Mouse (Mus musculus) cerebellum, postnatal 4 days (tissue): ENCODE results near the gene Nyx.
A peak's percentile ranks its signal among the peaks of the same experiment; 100 is the strongest.
"Not testable (repeated sequence)": the region's sequence is repeated elsewhere in the genome, so short reads cannot be mapped to it uniquely, and the experiment has no call there.

Experiments
- DNase-seq, 2 experiments: peaks; one replicate each; pipeline ENCODE4 v3.0.0; 2022; ENCODE audit warnings: low spot score in 2 of 2, mixed read lengths in 1 of 2

The Nyx gene

DNA sequence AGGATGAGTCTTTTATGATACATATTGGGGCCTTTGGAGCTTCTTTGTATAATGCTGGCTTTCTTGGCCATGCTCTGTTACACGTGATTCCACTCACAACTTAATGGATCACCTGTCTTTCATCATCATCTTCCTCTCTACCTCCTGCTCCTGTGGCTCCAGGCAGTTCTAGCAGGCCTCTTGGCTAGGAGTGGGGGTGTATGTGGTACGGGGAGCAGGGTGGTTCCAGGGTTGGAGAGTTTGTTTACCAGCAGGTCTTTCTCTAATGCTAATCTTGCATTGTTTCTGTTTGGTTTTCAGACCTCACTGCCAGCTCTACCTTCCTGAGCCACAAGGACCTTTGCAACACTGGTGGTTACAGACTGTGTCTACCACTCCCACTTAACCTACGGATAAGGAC is at the start of gene Nyx:
Gene Nyx, plus strand, starts transcription at position 301 of the 400 bp plus-strand sequence.
- DNase-seq, result no peak

DNA sequence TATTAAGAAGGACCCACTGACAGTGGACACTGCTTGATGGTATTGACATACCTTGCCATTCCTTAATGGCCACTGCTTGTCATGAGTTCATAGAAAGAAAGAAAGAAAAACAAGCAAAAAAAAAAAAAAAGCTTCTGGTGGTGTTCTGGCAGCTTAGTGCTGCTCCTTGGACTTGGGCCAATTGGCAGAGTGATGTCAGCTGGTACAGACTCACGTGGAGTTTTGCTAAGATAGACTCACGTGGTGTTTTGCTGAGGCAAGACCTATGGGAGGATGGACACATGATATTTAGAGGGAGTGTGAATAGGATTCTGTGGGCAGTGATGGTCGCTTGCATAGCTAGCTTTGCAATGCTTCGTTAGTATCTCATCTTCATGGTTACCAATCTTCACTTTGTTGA is 43.9 kb upstream of the Nyx start:
- no peak for DNase-seq

DNA sequence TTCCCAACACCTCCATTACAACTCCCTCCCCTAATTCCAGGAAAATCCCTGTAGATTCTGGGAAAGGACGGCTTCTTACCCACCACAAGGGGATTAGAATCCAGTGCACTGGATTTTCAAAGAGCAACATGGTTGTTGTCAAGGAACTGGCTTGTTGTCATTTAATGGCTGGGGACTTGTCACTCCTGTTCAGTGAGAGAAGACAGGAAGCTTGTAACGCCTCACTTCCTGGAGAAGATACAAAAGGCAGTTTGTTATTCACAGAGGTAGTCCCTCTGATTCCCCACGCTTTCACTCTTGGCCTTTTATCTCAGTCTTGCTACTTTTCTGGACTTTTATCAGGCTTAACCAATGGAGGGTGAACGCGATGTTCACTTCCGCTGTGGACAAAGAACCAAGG is 34.5 kb upstream of the Nyx start:
- DNase-seq, result no peak

DNA sequence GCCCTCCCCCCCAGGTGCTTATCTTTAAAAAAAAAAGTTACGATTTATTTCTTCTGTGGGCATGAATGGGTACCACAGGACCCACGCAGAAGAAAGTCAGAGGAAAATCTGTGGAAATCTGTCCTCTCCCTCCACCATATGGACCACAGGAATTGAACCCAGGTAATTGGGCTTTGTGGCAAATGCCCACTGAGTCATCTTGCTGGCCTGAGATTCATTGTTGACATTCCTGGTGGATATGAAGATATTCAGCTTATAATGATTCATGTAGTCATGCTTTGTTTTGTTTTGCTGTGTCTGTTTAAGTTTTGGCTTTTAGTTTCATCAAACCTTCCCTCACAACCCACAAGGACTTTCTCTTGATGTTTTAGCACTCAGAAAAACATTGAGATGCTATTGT is 29.9 kb upstream of the Nyx start:
- DNase-seq, result not testable (repeated sequence)

DNA sequence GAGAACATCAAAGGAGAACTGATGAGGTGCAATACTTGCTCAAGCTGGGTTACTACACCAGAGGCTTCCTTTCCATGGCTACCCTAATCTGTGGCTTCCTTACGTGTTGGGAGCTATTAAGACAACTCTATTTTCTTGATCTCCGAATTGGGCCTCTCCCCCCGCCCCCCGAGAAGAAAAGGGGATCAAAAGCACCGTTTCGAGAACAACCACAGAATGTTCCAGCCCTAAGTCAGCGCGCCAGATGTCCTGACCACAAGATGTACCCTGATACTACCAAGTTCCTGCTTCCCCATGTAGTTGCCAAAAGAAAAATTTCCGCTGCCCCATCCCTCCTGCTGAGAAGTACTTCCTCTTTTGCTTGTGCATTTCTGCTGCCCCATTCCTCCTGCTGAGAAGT is 9.4 kb upstream of the Nyx start:
- DNase-seq, result not testable (repeated sequence)

DNA sequence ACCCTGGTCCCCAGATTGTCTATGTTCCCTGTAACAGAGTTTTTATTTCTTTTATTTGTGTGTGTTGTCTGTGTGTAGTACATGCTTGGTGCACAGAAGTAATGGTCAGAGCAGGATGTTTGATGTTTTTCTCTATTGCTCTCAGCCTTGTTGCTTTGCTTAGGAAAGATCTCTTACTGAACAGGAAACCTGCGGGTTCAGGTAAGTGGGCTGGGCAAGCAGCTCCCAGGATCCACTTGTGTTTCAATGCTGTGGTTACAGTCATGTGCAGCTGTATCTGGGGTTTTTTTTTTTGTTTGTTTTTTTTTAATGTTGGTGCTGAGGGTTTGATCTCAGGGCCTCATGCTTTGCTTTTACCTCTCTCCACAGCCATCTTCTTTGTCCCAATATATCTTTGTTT is 7.1 kb upstream of the Nyx start:
- no peak for DNase-seq

DNA sequence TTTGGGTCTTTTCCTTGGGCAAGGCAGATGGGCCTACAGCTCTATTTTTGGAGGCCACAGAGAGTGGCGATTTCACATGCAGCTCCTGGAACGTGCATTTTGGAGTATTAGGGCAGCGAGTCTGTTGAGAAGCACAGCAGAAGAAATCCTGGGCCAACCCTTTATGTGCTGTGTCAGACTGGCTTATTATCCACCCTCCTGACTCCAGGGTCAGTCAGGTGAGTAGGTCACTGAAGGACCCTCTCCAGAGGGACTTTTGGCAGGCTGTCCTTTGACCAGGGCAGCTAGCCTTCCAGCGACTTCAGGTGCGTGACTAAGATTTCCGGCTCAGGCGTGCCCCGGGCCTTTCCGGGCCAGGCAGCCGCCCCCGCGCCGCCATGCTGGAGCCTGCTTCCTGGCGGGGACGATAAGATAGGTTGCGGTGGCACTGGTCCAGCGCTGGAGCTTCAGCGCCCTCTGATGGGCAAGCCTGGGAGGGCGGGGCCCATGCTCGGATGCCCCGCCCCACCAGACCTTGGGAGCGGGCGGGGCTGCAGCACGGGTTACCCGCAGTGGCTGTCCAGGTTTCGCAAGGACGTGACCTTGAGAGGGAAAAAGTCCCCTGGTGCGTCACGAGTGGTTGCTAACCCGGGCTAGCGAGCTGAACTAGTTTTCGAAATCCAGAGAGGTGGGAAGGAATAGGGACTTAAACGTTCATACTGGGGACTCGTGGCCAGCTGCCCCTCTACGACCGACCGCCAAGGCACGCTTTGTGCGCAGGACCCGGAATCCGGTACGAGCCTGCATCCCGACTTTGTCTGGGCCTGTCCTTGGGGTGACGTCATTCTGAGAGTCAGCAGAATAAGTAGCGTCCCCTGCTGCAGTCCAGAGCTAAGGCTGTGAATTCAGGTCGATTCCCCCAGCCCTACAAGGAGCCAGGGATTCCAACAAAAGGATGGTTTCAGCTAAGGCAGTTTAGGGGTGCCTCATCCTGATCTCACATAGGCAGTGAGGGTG is 4.3 kb upstream of the Nyx start:
- peak; percentile 77 to 91 for DNase-seq

DNA sequence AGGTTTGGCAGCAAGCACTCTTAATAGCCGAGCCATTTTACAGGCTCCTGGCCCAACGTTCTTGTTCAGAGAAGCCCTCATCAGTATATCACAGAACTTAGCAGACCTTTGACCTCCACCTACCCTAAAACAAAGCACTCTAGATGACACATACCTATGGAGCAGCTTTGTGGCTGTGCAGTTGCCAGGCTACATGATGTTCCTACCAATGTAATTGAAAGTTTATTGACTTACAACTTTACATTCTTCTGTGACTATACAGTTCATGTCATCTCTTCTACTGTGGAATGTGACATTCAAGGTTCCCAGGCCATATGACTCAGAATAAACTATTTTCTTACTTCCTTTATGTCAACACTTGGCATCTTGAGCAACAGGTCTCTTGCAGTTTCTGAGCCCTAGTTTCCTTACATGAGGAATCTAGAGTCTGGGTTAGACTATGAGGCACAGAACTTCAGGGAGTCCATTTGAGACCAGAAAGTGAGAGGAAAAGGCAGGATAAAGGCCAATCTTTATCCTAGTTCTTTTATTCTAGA is 2.9 kb upstream of the Nyx start:
- no peak for DNase-seq

DNA sequence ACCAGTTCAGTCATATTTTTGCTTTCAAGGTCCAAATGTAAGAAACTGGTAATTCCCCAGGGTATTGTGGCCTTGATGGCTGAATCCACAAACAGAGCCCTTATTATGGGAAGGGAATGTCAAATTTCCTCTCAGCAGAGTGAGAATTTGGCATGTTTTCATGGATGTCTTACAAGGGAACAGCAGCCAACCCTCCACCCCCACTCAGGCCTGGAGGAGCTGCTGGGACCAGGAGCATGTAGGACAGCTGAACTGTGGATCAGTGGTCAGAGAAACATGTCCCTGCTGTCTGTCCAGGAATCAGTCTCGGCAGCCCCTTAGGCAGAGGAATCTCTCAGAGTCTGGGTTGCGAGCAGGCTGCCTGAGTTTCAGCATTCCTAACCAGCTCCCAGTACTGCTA is 771 bp downstream of the Nyx start:
- no peak for DNase-seq

DNA sequence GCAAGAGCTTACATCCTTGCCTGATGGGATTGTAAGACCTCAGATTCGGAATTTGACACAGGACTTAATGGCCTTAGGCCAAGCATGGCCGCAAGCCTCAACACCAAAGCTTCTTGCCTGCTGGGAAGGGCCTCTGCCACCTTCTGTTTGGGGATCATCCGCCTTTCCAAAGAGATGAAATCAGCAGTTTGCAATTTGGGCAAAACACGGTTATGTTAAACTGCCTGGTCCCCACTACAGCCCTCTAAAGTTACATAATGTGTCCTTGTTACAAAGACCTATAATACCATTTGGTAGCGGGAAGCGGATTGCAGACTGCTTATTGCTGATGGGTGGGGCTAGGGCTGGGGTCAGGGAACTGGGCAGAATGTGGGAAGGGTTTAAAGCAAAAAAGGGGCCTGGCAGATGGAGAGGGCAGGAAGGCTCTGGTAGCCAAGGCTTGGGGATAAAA is 1.2 kb downstream of the Nyx start:
- DNase-seq, result peak in 1 of 2 experiments; percentile 10

DNA sequence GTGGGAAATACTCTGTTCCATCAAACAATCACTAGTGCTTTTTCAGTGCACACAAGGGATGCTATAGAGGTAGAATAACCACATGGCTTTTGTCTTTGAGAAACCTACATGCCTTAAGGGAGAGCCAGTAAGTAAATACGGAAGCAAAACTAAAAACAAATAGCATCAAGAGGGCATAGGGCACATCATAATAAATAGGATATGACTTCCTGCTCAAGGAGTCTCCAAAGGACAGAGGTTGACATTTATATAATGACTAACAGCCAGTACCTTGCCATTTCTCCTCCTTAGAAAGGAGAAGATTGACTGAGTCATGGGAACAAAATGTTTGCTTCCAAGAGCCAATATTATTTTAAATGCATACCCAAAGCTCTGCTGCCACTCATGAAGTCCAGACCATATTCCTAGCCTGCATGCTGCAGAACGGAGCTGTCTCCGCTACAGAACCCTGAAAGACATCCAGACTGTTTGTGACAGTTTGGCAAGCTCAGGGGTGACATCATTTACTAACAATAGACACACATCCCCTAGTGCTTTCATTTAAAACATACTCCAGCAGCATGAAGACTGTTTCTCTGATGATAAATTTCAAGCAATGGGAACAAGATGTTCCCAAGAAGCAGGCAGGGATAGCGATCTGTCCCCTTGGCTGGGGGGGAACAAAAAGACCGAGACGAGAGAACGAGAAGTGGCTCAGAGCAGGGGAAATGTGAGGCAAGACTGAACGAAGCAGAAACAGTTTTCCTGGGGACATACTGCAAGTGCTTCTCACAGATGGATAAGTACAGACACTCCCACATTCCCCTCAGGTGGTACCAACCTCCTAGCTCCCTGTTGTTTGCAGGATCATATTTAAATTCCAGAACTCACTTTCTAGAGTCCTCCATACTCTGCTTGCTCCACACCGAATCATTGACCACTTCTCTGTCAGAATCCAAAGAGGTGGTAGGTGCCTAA is 3.5 kb downstream of the Nyx start:
- DNase-seq, result no peak

DNA sequence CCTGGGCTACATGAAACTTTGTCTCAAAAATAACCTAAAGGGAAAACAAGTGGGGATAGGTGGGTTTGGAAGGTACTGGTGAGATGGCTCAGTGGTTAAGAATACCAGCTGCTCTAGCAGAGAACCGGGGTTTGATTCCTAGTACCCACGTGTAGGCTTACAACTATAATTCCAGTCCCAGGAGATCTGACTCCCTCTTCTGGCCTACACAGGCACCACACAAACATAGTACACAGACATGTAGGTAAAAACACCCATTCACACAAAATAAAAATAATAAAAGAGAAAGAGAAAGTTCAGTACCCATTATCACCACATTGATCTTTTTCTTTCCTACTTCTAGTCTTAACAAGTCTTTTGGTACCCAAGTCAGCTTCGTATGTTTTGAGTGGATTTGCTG is 6.0 kb downstream of the Nyx start:
- DNase-seq, result no peak

DNA sequence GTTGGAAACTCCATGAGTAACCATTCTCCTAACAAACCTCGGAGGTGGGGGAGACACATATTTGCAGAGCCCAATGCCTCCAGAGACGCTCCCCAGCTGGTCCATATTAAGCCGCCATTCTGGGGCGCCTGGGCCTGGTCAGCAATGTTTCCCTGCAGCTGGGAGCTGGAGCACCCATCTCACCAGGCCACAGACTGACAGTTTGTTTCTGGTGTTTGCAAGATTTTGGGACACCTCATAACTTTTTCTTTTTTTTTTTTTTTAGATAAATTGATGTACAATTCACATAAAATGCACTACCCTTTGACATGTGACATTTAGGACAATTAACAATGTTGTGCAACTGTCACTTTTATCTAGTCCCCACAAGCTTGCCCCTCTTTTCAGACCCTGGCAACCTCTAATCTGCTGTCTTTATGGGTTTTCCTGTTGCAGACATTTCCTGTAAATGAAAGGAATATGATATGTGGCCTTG is 6.9 kb downstream of the Nyx start:
- DNase-seq, result no peak

DNA sequence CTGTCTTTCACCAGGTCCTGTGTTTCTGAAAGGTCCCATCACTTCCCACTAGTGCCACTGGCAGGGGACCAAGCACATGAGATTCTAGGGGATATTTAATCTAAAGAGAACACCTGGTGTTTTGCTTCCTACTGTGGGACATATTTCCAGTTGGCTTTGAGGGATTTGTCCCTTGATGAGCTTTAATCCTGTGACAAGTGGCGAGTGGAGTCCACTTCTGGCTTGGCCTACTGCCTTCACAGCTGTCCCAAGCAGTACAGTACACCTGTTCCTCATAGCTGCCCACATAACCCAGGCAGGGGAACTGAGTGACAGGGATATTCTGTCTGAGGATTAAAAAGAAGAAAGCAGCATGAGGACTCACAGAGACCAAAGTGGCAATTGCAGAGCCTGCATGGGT is 9.5 kb downstream of the Nyx start:
- no peak for DNase-seq

DNA sequence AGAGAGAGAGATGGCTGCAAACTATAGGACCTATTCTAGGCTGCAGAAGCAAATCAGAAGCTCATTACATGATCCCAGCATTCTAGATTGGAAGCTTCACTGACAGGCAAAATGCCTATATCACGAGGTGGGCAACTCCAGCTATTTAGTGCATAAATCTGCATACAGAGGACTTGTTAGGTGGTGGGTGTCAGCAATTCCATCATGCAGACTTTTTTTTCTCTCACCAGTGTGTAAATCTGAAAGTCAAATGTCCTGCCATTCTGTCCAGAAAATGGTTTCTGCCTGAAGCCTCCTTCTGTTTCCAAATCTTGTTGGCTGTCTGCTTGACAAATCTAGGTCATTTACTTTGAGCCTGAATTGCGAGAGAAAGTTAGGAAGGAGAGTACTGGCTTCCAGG is 11.7 kb downstream of the Nyx start:
- no peak for DNase-seq

DNA sequence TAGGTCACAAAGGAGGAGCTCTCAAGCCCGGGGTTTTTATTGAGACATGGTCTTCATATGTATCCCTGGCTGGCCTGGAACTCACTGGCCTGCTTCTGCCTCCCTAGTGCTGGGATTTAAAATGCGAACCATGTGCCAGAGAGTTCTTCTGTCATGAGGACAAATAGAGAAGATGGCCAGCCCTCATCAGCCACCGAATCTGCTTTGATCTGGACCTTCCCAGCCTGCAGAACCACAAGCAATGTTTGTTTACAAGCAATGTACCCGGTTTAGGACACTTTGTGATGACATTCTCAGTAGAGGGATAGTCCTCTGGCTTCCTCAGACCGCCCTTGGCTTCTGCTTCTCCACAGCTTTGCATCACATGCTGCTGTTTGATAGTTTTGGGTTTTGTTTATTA is 12.4 kb downstream of the Nyx start:
- no peak for DNase-seq

DNA sequence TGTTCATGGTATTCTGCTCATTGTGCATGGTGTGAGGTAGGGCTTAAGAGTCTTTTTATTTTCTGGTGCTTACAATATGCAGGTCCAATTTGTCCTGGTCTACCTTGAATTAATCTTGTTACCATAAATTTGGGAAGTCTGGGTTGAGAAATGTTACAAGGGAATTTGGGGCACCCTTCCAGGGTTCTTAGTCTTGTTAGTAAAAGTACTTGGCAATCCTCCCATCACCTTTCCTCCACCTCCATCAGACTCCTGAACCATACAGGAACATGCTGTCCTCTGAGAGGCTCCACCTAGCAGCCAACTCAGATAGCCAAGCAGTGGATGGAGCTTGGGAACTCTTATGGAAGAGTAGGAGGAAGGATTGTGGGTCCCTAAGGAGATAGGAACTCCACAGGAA is 13.7 kb downstream of the Nyx start:
- no peak for DNase-seq

DNA sequence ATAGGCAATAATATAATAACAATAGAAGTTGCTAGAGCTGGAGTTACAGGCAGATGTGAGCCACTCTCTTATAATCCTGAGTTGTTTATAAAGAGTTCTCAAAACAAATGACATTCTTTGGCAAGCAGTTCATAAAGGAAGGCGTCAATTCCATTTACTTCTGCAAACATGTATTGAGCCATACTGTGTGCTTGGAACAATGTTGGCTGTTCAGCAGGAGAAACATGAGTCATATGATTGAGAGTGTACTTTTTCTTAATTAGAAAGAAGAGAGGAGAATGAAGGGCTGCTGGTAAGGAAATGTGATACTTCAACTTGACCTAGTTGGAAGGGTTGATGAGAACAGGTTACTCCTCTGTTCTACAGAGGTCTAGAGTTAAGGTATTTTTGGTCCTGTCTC is 16.7 kb downstream of the Nyx start:
- no peak for DNase-seq

DNA sequence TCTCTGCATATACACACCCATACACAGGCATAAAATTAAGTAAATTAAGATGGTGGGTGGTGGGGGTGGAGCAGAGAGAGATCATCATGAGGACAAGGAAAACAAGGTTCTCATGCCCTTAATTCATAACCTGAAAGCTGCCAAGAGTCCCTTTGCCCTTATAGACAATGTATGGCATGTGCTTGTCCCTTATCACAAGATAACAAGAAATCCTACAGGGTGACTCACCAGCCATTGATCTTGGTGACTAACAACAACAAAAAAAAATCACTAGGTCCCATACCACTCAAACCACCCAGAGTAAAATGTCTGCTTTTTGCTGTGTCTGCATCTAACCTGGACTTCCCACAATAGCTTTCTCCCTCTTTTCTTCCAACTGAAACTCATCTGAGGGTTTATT is 18.5 kb downstream of the Nyx start:
- no peak for DNase-seq

DNA sequence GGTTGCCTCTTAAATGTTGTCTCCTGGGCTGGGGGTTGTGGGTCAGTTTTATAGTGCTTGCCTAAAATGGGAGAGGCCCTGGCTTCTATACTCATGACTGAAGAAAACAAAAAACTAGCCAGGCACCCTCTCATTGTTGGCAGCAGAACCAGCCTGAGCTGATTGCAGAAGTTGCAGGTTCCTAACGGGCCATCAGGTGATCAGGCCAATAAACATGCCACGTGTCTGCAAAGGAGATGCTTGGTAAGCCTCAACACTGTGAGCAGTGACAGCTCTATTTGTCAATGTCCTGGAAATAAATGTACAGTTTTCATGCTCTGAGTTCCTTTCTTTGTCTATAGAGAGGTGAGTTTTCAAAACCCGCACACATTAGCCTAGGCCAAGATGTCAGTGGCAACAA is 23.1 kb downstream of the Nyx start:
- DNase-seq, result no peak

DNA sequence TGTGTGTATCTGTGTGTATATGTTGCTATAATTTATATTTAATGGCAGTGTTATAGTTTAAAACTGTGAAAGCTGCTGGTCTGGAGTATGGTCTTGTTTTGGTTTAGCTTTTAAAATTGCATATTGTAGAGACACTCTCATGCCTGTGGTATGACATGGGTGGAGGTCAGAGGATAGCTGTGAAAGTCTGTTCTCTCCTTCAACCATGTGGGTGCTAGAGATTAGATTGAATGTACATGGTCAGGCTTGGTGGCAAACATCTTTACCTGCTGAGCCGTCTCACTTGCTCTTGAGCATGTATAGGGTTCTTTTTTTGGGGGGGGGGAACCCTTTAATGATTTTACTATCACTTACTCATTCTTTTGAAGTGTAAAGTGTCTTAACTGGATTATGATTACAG is 23.9 kb downstream of the Nyx start:
- DNase-seq, result no peak

DNA sequence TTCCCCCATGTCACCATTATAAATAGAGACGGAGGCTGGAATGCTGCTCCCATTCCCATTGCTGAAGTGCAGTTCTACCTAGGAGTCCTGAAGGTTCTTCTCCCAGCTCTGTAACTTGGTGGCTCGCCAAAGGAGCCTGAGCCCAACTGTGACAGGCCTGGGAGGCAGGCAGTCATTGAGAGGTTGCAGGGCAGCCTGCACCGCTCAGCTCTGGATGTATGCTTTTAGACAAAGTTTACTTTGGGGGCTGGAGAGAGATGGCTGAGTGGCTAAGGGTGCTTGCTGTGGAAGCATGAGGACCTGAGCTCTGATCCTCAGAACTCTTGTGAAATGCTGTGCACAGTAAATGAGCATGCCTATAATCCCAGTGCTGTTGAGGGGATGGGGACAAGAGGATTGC is 25.0 kb downstream of the Nyx start:
- DNase-seq, result no peak
